Mouse (Mus musculus) lung, embryonic 15.5 days (tissue): Measurements from ENCODE around the gene Ccl7. TPM values are rescaled to one million over a fixed set of nuclear protein-coding genes. Genes with fewer than 3 reads are reported as not detected.

Experiments used
- ATAC-seq: fragments of 200-750 bp; cut with Nextera tagmentation; 2 replicates; pipeline ENCODE4 v1.8.0; 2017; ENCODE audit warnings: moderate number of reproducible peaks, borderline replicate concordance; ENCODE audit not compliant: low FRiP score, low TSS enrichment; ENCODE audit errors: extremely low read depth
- H3K27ac ChIP-seq: fragments of 300-500 bp; sonication (generic); 2 replicates; pipeline ENCODE4 v1.5.1; 2015; ENCODE audit warnings: moderate library complexity, mild to moderate bottlenecking, inconsistent platforms
- H3K27me3 ChIP-seq: fragments of 300-500 bp; sonication (generic); 2 replicates; pipeline ENCODE4 v1.6.1; 2015; ENCODE audit warnings: inconsistent platforms
- H3K36me3 ChIP-seq: fragments of 300-500 bp; sonication (generic); 2 replicates; pipeline ENCODE4 v1.6.1; 2015; ENCODE audit warnings: inconsistent platforms
- H3K4me1 ChIP-seq: fragments of 300-500 bp; sonication (generic); 2 replicates; pipeline ENCODE4 v1.6.1; 2015; ENCODE audit warnings: inconsistent platforms
- H3K4me2 ChIP-seq: fragments of 300-500 bp; sonication (generic); 2 replicates; pipeline ENCODE4 v1.6.1; 2015; ENCODE audit warnings: inconsistent platforms, mild to moderate bottlenecking, moderate library complexity
- H3K4me3 ChIP-seq: fragments of 300-500 bp; sonication (generic); 2 replicates; pipeline ENCODE4 v1.5.1; 2015; ENCODE audit warnings: mild to moderate bottlenecking, inconsistent platforms
- H3K9ac ChIP-seq: fragments of 300-500 bp; sonication (generic); 2 replicates; pipeline ENCODE4 v1.6.1; 2015; ENCODE audit warnings: inconsistent platforms
- H3K9me3 ChIP-seq: fragments of 300-500 bp; sonication (generic); 2 replicates; pipeline ENCODE4 v1.6.1; 2016; ENCODE audit warnings: inconsistent platforms
- WGBS: fragments of 180-500 bp; shearing (Covaris S2); methylation state at CpG from one replicate; pipeline ENCODE4 v1.1.7; 2015; 5-methylcytosine and 5-hydroxymethylcytosine counted together
- polyA plus RNA-seq: library from polyadenylated mRNA; unstranded; fragments of >200 nt; fragmentation: Nextera tagmentation; extraction: Ambion mirVana; gene quantifications from 2 replicates; pipeline ENCODE4 v1.2.1, GENCODE M21; 2015

Gene Ccl7
- polyA plus RNA-seq, 1 experiment from 2014 or later = 15.1 TPM

DNA sequence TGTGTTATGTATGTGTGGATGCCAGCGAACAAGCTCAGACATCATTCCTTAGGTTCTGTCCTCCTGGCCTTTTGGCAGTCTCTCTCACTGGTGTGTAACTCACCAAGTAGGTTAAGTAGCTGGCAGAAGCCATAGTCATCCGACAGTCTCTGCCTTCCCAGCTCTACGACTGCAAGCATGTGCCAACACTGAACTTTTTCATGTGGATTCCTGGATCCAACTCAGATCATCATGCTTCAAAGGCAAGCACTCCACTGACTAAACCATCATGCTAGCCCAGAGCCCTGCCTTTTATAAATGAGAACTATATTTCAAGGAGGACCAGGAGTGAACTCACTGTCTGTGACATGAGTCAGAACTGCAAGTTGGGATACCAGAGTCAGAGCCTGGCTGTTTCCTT is 28.2 kb downstream of the Ccl7 start:
- H3K9ac ChIP-seq = no peak overlapping the region
- WGBS = 69% methylated on average over 3 of the region's 3 CpGs
- no peak for ATAC-seq

DNA sequence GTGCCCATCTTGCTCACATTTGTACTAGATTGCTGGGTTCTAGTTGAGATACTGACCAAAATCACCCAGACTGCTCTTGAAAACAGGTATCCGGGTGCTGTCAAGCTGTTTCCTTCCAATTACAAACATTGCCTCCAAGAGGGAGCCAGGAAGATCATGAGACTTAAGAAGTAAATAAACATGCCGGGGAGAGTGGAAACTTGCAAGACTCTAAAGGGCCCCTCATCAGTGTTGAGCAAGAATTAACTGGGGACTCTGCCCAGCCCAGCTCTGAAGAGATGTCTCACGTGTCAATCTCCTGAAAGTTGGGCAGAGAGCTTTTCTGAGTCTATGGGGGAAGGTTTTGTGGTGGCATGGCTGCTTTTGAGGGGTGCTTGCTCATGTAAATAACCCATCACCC is 31.5 kb downstream of the Ccl7 start:
- 37% methylated on average over 3 of the region's 3 CpGs for WGBS

More for the DNA sequence above, 28.2 kb downstream of the Ccl7 start:
- H3K27ac ChIP-seq = no peak overlapping the region
- no peaks in the 10 kb centered on the region for H3K27me3 ChIP-seq
- no peak overlapping the region for H3K4me2 ChIP-seq
- H3K4me1 ChIP-seq = peaks cover 4% of the 10 kb centered on the region; the same call in 1 of the 2 replicates
- no peaks in the 10 kb centered on the region for H3K36me3 ChIP-seq
- H3K4me3 ChIP-seq = no peak overlapping the region
- no peaks in the 10 kb centered on the region for H3K9me3 ChIP-seq

DNA sequence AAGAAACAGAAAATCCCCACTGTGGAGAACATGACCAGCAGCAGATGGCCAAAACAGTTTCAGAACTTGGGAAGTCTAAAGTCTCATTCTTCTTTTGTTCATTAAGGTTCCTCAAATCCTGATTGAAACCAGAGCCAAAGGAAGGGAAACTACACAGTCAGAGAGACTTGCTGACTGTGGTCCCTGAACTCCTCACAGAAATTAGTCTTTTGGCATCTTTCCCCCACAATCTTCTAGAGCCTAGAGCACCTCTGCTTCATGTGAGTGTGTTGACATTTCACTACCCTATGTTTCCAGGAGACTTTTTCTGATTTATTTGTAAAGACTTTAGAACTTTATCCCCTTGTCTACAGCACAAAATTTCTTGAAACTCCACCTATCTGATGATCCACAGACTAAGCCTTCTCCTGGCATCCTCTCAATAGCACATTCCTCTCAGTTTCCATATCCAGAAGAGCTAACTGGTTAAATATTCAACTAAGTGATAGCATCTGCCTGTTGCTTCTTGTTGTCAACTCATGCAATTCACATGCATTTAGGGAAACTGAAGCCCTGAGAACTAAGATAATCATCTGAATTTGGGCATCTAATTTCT is 32.7 kb downstream of the Ccl7 start:
- Histone ChIP-seq H3K4me2 (no peak overlapping the region), H3K27me3 (no peaks in the 10 kb centered on the region), H3K27ac (no peak overlapping the region), H3K36me3 (no peaks in the 10 kb centered on the region), H3K9ac (no peak overlapping the region), H3K9me3 (no peaks in the 10 kb centered on the region), H3K4me3 (no peak overlapping the region), H3K4me1 (no peaks in the 10 kb centered on the region)
- no peak for ATAC-seq

More for the DNA sequence above, 31.5 kb downstream of the Ccl7 start:
- no peaks in the 10 kb centered on the region for H3K9me3 ChIP-seq
- no peak overlapping the region for H3K4me2 ChIP-seq
- H3K36me3 ChIP-seq = no peaks in the 10 kb centered on the region
- H3K9ac ChIP-seq = no peak overlapping the region
- no peak overlapping the region for H3K4me3 ChIP-seq
- H3K27me3 ChIP-seq = no peaks in the 10 kb centered on the region
- ATAC-seq = no peak
- H3K4me1 ChIP-seq = no peaks in the 10 kb centered on the region
- H3K27ac ChIP-seq = no peak overlapping the region

DNA sequence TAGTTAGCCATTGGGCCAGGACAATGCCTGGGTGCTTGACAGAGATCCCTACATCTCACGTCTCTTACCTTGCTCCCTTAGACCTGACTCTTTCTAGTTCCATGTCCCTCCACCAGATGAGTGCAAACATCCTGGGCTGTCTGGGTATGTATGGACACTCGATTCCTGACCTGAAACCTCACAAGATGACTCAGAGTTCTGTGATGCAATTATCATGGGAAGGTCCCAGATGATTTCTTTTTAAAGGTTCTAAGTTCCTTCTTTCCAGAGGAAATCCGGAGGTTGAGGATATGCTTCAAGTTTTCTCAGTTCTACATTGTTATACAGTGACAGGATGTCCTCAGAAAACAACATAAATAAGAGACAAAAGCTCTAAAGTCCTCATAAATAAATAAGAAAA is 35.4 kb downstream of the Ccl7 start:
- no peaks in the 10 kb centered on the region for H3K27me3 ChIP-seq
- H3K27ac ChIP-seq = no peak overlapping the region
- no peak overlapping the region for H3K4me2 ChIP-seq
- H3K4me1 ChIP-seq = no peaks in the 10 kb centered on the region
- H3K9ac ChIP-seq = no peak overlapping the region
- H3K9me3 ChIP-seq = no peaks in the 10 kb centered on the region
- no peak overlapping the region for H3K4me3 ChIP-seq
- no peaks in the 10 kb centered on the region for H3K36me3 ChIP-seq
- 61% methylated on average over 3 of the region's 3 CpGs for WGBS
- ATAC-seq = no peak

DNA sequence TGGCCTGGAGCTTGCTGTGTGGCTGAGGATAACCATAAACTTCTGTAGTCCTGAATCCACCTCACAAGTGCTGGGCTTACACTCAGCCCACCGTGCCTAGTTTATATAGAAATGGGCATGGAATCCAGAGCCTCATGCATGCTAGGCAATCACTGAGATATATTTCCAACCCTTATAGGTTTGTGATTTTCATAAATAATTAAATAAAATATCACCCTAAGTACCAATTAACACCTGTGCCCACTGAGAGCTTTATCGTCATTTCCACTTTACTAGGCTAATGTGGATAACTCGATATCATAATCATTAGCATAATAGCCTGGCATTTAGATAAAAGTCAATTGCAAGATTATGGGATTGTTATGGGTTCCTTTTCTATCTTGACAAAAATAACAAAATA is 38.8 kb downstream of the Ccl7 start:
- no peak for ATAC-seq
- Histone ChIP-seq H3K4me2 (no peak overlapping the region), H3K27me3 (no peaks in the 10 kb centered on the region), H3K4me1 (no peaks in the 10 kb centered on the region), H3K27ac (no peak overlapping the region), H3K4me3 (no peak overlapping the region), H3K9me3 (no peaks in the 10 kb centered on the region), H3K9ac (no peak overlapping the region), H3K36me3 (no peaks in the 10 kb centered on the region)
- WGBS = 91% methylated on average over 3 of the region's 3 CpGs

Other genes with a start within 250 kb of the Ccl7 start
- gene 5530401A14Rik, start 185.0 kb upstream of the Ccl7 start, polyA plus RNA-seq = not detected in 2 replicates
- 0.33 and 0.37 TPM in 2 replicates for gene Asic2, start 77.3 kb upstream of the Ccl7 start, polyA plus RNA-seq
- 26.0 and 29.9 TPM in 2 replicates for gene Ccl2, start 10.1 kb upstream of the Ccl7 start, polyA plus RNA-seq
- gene Gm17268, start 7.2 kb upstream of the Ccl7 start, polyA plus RNA-seq = not detected in 2 replicates
- 81.8 and 84.7 TPM in 2 replicates for gene Ccl11, start 12.1 kb downstream of the Ccl7 start, polyA plus RNA-seq
- gene Ccl12, start 56.1 kb downstream of the Ccl7 start, polyA plus RNA-seq = 4.3 and 5.8 TPM in 2 replicates
- gene Ccl8, start 69.5 kb downstream of the Ccl7 start, polyA plus RNA-seq = 0.35 TPM in 1 of 2 replicates, not detected in the other